Mouse (Mus musculus): ENCODE data around the gene Wdr75.

DNA sequence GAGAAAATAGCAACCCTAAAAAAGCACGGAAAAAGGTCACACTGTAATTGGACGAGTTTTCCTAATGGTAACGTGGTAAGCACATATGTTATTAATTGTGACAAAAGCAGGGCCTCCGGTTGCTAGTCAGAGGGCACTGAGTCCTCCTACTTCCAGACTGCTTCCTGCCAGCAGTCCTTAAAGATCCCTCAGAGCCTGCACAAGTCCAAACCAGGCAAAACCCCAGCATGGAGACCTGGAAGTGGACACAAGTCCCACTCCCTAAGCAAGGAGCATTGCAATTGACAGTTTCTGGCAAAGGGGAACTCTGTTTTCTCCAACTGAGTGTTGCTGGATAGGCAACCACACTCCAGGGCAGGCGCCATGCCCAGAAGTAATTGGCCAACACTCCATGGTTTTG, 27.4 kb upstream of the Wdr75 start:
- TF ChIP-seq CTCF (conservative IDR thresholded peaks at IDR 0.05; ENCODE audit: low read length) (no peak), NANOG (IDR thresholded peaks at IDR 0.05; ENCODE audit: borderline replicate concordance, low read length) (no peak)

Data from E14TG2a.4 (cell line).